Mouse (Mus musculus) forebrain, embryonic 15.5 days (tissue): Measurements from ENCODE around the gene Spdye4c. TPM values are rescaled to one million over a fixed set of nuclear protein-coding genes. Genes with fewer than 3 reads are reported as not detected.

Source experiments
- ATAC-seq: fragments of 200-750 bp; cut with Nextera tagmentation; replicated peaks from 2 replicates; pipeline ENCODE4 v1.8.0; 2017; ENCODE audit warnings: mild to moderate bottlenecking, moderate TSS enrichment, moderate library complexity
- H3K27ac ChIP-seq: fragments of 300-500 bp; sonication (generic); replicated peaks from 2 replicates; pipeline ENCODE4 v1.5.1; 2015; ENCODE audit warnings: mild to moderate bottlenecking, inconsistent platforms
- H3K27me3 ChIP-seq: fragments of 300-500 bp; sonication (generic); 2 replicates; pipeline ENCODE4 v1.6.1; 2015; ENCODE audit warnings: inconsistent platforms
- H3K36me3 ChIP-seq: fragments of 300-500 bp; sonication (generic); 2 replicates; pipeline ENCODE4 v1.6.1; 2015; ENCODE audit warnings: mild to moderate bottlenecking, inconsistent platforms
- H3K4me1 ChIP-seq: fragments of 300-500 bp; sonication (generic); 2 replicates; pipeline ENCODE4 v1.6.1; 2015; ENCODE audit warnings: inconsistent platforms
- H3K4me2 ChIP-seq: fragments of 300-500 bp; sonication (generic); replicated peaks from 2 replicates; pipeline ENCODE4 v1.6.1; 2015; ENCODE audit warnings: mild to moderate bottlenecking, inconsistent platforms
- H3K4me3 ChIP-seq: fragments of 300-500 bp; sonication (generic); 2 replicates; pipeline ENCODE4 v1.5.1; 2015; ENCODE audit warnings: mild to moderate bottlenecking, inconsistent platforms
- H3K9ac ChIP-seq: fragments of 300-500 bp; sonication (generic); replicated peaks from 2 replicates; pipeline ENCODE4 v1.6.1; 2015; ENCODE audit warnings: mild to moderate bottlenecking, inconsistent platforms
- H3K9me3 ChIP-seq: fragments of 300-500 bp; sonication (generic); 2 replicates; pipeline ENCODE4 v1.6.1; 2016; ENCODE audit warnings: inconsistent platforms
- WGBS: fragments of 180-500 bp; shearing (Covaris S2); methylation state at CpG from one replicate; pipeline ENCODE4 v1.1.7; 2015; ENCODE audit warnings: mixed read lengths; 5-methylcytosine and 5-hydroxymethylcytosine counted together
- polyA plus RNA-seq: library from polyadenylated mRNA; unstranded; fragments of >200 nt; fragmentation: Nextera tagmentation; extraction: Ambion mirVana; gene quantifications from 2 replicates; pipeline ENCODE4 v1.2.1, GENCODE M21; 2015

Spdye4c gene
- polyA plus RNA-seq, 1 experiment from 2014 or later = not detected

DNA sequence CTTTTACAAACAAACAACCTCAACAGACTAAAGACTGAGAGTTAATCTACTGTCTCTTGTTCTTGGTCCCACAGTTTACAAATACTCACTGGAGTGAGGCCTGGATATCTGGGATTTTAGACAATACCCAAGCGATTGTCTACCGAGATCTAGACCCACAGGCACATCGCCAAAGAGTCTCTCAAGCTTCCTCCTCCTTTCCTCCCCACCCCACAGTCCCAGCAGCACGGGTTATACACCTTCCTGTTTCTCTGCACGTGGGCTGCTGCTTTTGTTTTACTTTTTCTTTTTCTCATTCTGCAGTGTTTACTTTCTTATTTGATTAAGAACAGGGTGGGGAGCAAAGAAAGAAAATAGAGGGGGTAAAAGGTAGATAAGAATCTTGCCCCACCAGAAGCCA lies 22.4 kb downstream of the Spdye4c start:
- no peaks in the 10 kb centered on the region for H3K9me3 ChIP-seq
- no peak for ATAC-seq
- no peaks in the 10 kb centered on the region for H3K27me3 ChIP-seq
- H3K36me3 ChIP-seq = peaks cover 81% of the 10 kb centered on the region
- no peaks in the 10 kb centered on the region for H3K4me1 ChIP-seq
- H3K4me3 ChIP-seq = no peak overlapping the region
- H3K9ac ChIP-seq = no peak overlapping the region
- no peak overlapping the region for H3K27ac ChIP-seq
- 84% methylated on average over 5 of the region's 5 CpGs for WGBS
- H3K4me2 ChIP-seq = no peak overlapping the region

DNA sequence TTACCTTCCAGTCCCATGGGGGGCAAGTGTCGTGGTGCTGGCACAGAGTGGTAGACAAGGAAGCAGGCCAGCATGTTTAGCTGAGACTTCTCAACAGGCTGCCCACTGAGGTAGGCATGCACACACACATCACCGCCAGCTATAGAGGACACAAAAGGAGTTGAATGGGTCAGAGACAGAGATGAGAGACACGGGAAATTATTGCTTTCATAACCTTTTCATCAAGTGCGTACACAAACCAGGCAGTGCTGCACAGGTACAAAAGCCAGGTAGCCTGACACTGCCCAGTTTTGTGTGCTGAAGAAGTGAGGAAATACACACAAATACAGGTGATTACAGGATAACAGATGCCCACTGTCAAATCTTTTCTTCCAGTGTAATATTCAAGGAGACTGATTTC lies 24.4 kb downstream of the Spdye4c start:
- no peaks in the 10 kb centered on the region for H3K27me3 ChIP-seq
- no peak overlapping the region for H3K27ac ChIP-seq
- H3K9me3 ChIP-seq = no peaks in the 10 kb centered on the region
- H3K9ac ChIP-seq = no peak overlapping the region
- no peak overlapping the region for H3K4me3 ChIP-seq
- no peak for ATAC-seq
- no peaks in the 10 kb centered on the region for H3K4me1 ChIP-seq
- no peak overlapping the region for H3K4me2 ChIP-seq
- peaks cover 88% of the 10 kb centered on the region for H3K36me3 ChIP-seq
- WGBS = 90% methylated on average over 4 of the region's 4 CpGs

DNA sequence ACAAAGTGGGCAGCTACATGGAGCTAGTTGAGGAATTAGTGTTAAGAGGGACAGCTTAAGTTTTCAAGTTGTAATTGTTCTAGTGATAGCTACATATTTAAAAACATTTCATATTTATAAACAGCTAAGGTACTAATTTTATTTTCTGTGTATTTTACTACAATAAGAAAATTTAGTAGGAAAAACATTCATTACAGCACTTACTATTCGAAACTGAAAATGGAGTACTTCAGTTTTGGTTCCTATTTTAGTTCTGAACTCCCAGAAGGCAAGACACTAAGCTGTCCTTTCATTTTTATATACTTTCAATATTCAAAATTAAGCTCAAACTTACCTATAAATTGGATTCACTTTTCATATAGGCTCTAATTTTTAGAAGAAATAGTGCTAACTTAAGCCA lies 29.6 kb downstream of the Spdye4c start:
- H3K27ac ChIP-seq = no peak overlapping the region
- no peak overlapping the region for H3K4me3 ChIP-seq
- no peaks in the 10 kb centered on the region for H3K9me3 ChIP-seq
- H3K9ac ChIP-seq = no peak overlapping the region
- no peaks in the 10 kb centered on the region for H3K27me3 ChIP-seq
- H3K4me2 ChIP-seq = no peak overlapping the region
- 94% methylated on average over 1 of the region's 1 CpGs for WGBS
- H3K36me3 ChIP-seq = peaks cover 90% of the 10 kb centered on the region
- H3K4me1 ChIP-seq = no peaks in the 10 kb centered on the region
- ATAC-seq = no peak

Other genes with a start within 250 kb of the Spdye4c start
- gene Anapc1, start 96.2 kb downstream of the Spdye4c start, polyA plus RNA-seq = 54.9 and 58.6 TPM in 2 replicates
- gene Mertk, start 107.7 kb downstream of the Spdye4c start, polyA plus RNA-seq = 0.65 and 0.91 TPM in 2 replicates
- gene Tmem87b, start 226.9 kb downstream of the Spdye4c start, polyA plus RNA-seq = 41.1 and 43.4 TPM in 2 replicates